ENCODE assay signal across 16 mouse cellular contexts in genomic region chr12:55444031-55444451, GRCm38 (mm10). TPM values are rescaled to one million over a fixed set of nuclear protein-coding genes. Genes with fewer than 3 reads are reported as not detected.
DNase-seq lines count a peak whose midpoint lies in the region; ATAC-seq and TF ChIP-seq lines count a peak whose summit lies in the region.
"Had no signal": no experiment of that assay in that cellular context is flagged by ENCODE, and none has a peak within 500 bp of the region (broad histone marks: within the 10 kb centered on the region; RNA-seq: fewer than 3 reads in every experiment).

No protein-coding gene starts in this region.

- H3K9ac ChIP-seq in embryonic facial prominence, embryonic 12.5 days: no peak overlapping the region
- no peak overlapping the region for H3K9ac ChIP-seq in lung, embryonic 14.5 days
- H3K9ac ChIP-seq: limb, embryonic 15.5 days; midbrain, embryonic 15.5 days had no signal

- no peak for TF ChIP-seq CTCF in lung, embryonic 14.5 days (IDR thresholded peaks at IDR 0.05; ENCODE audit: low read depth)
- no peak for TF ChIP-seq CTCF in cerebellum, adult 2 months (IDR thresholded peaks at IDR 0.05; ENCODE audit: borderline replicate concordance, insufficient read depth, low read depth, low read length)

- H3K4me2 ChIP-seq in embryonic facial prominence, embryonic 12.5 days (replicated peaks): no peak overlapping the region
- H3K4me2 ChIP-seq in lung, embryonic 14.5 days: no peak overlapping the region
- peak overlapping the region; percentile 40 for H3K4me2 ChIP-seq in myocyte (ENCODE audit: low read depth)
- H3K4me2 ChIP-seq: limb, embryonic 15.5 days; midbrain, embryonic 15.5 days had no signal

- 86% methylated on average over 4 of the region's 4 CpGs for WGBS in embryonic facial prominence, embryonic 12.5 days
- WGBS in embryonic facial prominence, embryonic 10.5 days: 88% methylated on average over 4 of the region's 4 CpGs
- WGBS in lung, embryonic 14.5 days: 65% methylated on average over 4 of the region's 4 CpGs
- 95% methylated on average over 4 of the region's 4 CpGs for WGBS in cerebellum, adult 2 months

- peaks cover 38% of the 10 kb centered on the region for H3K4me1 ChIP-seq in embryonic facial prominence, embryonic 12.5 days
- peaks cover 50% of the 10 kb centered on the region for H3K4me1 ChIP-seq in embryonic facial prominence, embryonic 10.5 days
- H3K4me1 ChIP-seq in lung, embryonic 14.5 days (ENCODE audit: insufficient read depth): peaks cover 21% of the 10 kb centered on the region
- H3K4me1 ChIP-seq in cerebellum, adult 2 months (ENCODE audit: control insufficient read depth, insufficient read depth, low read length): peaks cover 26% of the 10 kb centered on the region

- no peaks in the 10 kb centered on the region for H3K79me2 ChIP-seq in myocyte (ENCODE audit: control insufficient read depth, insufficient read depth)

- no peaks in the 10 kb centered on the region for H3K9me3 ChIP-seq in embryonic facial prominence, embryonic 12.5 days
- no peaks in the 10 kb centered on the region for H3K9me3 ChIP-seq in embryonic facial prominence, embryonic 10.5 days
- no peaks in the 10 kb centered on the region for H3K9me3 ChIP-seq in lung, embryonic 14.5 days (ENCODE audit: low read depth, low read length)
- H3K9me3 ChIP-seq: limb, embryonic 15.5 days; midbrain, embryonic 15.5 days had no signal

- no peak for DNase-seq in embryonic facial prominence, embryonic 10.5 days (ENCODE audit: low spot score)
- DNase-seq in lung, embryonic 14.5 days: no peak
- no peak for DNase-seq in lung, postnatal 14 days
- DNase-seq in thymus, postnatal 10 days (ENCODE audit: low spot score in 2 of 2): peak; percentile 60 to 61
- DNase-seq in cerebellum, adult 2 months: no peak
- no peak for DNase-seq in cerebellum, postnatal 10 days
- DNase-seq: adrenal gland, adult 8-10 months; cerebellum, postnatal 36 days; heart, adult 18-20 months; kidney, adult 2 months; kidney, postnatal 36 days had no signal

- no peak overlapping the region for H3ac ChIP-seq in myocyte (ENCODE audit: control insufficient read depth, insufficient read length)

- peak overlapping the region; percentile 41; the same call in 1 of the 2 replicates for H3K27ac ChIP-seq in embryonic facial prominence, embryonic 12.5 days
- H3K27ac ChIP-seq in embryonic facial prominence, embryonic 10.5 days (replicated peaks): no peak overlapping the region
- H3K27ac ChIP-seq in lung, embryonic 14.5 days (ENCODE audit: low read depth): peak overlapping the region; percentile 8; the same call in 1 of the 2 replicates
- H3K27ac ChIP-seq in cerebellum, adult 2 months (ENCODE audit: insufficient read depth, low read length): no peak overlapping the region
- H3K27ac ChIP-seq: midbrain, embryonic 15.5 days had no signal

- no peak for TF ChIP-seq POLR2A in myocyte (IDR thresholded peaks at IDR 0.05; ENCODE audit: insufficient read length, low read depth)
- no peak for TF ChIP-seq POLR2A in cerebellum, adult 2 months (IDR thresholded peaks at IDR 0.05; ENCODE audit: borderline replicate concordance, insufficient read depth, low read length)

- no peak overlapping the region for H3K4me3 ChIP-seq in embryonic facial prominence, embryonic 12.5 days
- no peak overlapping the region for H3K4me3 ChIP-seq in embryonic facial prominence, embryonic 10.5 days
- no peak overlapping the region for H3K4me3 ChIP-seq in lung, embryonic 14.5 days (ENCODE audit: low read depth, low read length)
- no peak overlapping the region for H3K4me3 ChIP-seq in myocyte
- H3K4me3 ChIP-seq in cerebellum, adult 2 months (replicated peaks; ENCODE audit: insufficient read depth, low read depth, low read length): no peak overlapping the region
- H3K4me3 ChIP-seq: limb, embryonic 15.5 days; midbrain, embryonic 15.5 days had no signal

- no peak for ATAC-seq in embryonic facial prominence, embryonic 12.5 days (ENCODE audit: insufficient number of reproducible peaks, insufficient read depth, low FRiP score, low TSS enrichment)
- no peak for ATAC-seq in lung, embryonic 14.5 days (ENCODE audit: insufficient read depth)
- ATAC-seq: forebrain, embryonic 16.5 days; midbrain, embryonic 15.5 days had no signal

- no peaks in the 10 kb centered on the region for H3K36me3 ChIP-seq in embryonic facial prominence, embryonic 12.5 days
- no peaks in the 10 kb centered on the region for H3K36me3 ChIP-seq in embryonic facial prominence, embryonic 10.5 days (replicated peaks)
- H3K36me3 ChIP-seq in lung, embryonic 14.5 days (ENCODE audit: insufficient read depth): no peaks in the 10 kb centered on the region
- no peaks in the 10 kb centered on the region for H3K36me3 ChIP-seq in myocyte (ENCODE audit: control insufficient read depth, insufficient read depth)
- H3K36me3 ChIP-seq: limb, embryonic 15.5 days; midbrain, embryonic 15.5 days had no signal

- no peaks in the 10 kb centered on the region for H3K27me3 ChIP-seq in embryonic facial prominence, embryonic 12.5 days
- H3K27me3 ChIP-seq in embryonic facial prominence, embryonic 10.5 days (replicated peaks; ENCODE audit: low read depth, poor library complexity, severe bottlenecking): no peaks in the 10 kb centered on the region
- H3K27me3 ChIP-seq in lung, embryonic 14.5 days (ENCODE audit: insufficient read depth, low read length): no peaks in the 10 kb centered on the region
- H3K27me3 ChIP-seq in myocyte (ENCODE audit: control insufficient read depth, insufficient read depth, insufficient read length): no peaks in the 10 kb centered on the region
- no peaks in the 10 kb centered on the region for H3K27me3 ChIP-seq in cerebellum, adult 2 months (ENCODE audit: control insufficient read depth, insufficient read depth, low read length)
- H3K27me3 ChIP-seq: limb, embryonic 15.5 days; midbrain, embryonic 15.5 days had no signal

TF ChIP-seq in myocyte, 11 proteins besides CTCF, POLR2A, EP300 and RAD21:
- no peak for TF ChIP-seq MAX (IDR thresholded peaks at IDR 0.05; ENCODE audit: low read depth)
- no peak for TF ChIP-seq TCF3 (IDR thresholded peaks at IDR 0.05; ENCODE audit: insufficient read length, low read depth)
- no peak for TF ChIP-seq USF1 (IDR thresholded peaks at IDR 0.05; ENCODE audit: low read depth)
- no peak for TF ChIP-seq SRF (IDR thresholded peaks at IDR 0.05; ENCODE audit: control insufficient read depth, insufficient read length, low read depth)
- TF ChIP-seq MYOG (IDR thresholded peaks at IDR 0.05; ENCODE audit: control insufficient read depth in 1 of 3, insufficient read depth in 1 of 3, insufficient read length in 2 of 3, low read depth in 2 of 3): peak in 1 of 3 experiments; percentile 58
- no peak for TF ChIP-seq CEBPB (IDR thresholded peaks at IDR 0.05; ENCODE audit: insufficient read depth, poor library complexity, severe bottlenecking)
- peak in 1 of 3 experiments; percentile 45 for TF ChIP-seq MYOD1 (IDR thresholded peaks at IDR 0.05; ENCODE audit: control insufficient read depth in 1 of 3, insufficient read length in 2 of 3, low read depth in 2 of 3)
- no peak for TF ChIP-seq TCF12 (IDR thresholded peaks at IDR 0.05; ENCODE audit: insufficient read depth, poor library complexity, severe bottlenecking)
- TF ChIP-seq REST (IDR thresholded peaks at IDR 0.05; ENCODE audit: insufficient read depth, insufficient read length): no peak
- no peak for TF ChIP-seq E2F4 (IDR thresholded peaks at IDR 0.05; ENCODE audit: insufficient read depth)
- TF ChIP-seq POLR2AphosphoS2 (IDR thresholded peaks at IDR 0.05; ENCODE audit: insufficient read length, low read depth): no peak
TF ChIP-seq in myocyte: peak in this region for 2.

RNA-seq across cellular contexts. Expression of gene Nfkbia, which starts 48.4 kb away (rescaled TPM):
- polyA plus RNA-seq in embryonic facial prominence, embryonic 12.5 days (2016; fragmentation: Nextera tagmentation; extraction: Ambion mirVana): 76.8 and 78.3 TPM in 2 replicates
- polyA plus RNA-seq in embryonic facial prominence, embryonic 10.5 days (2016; fragmentation: Nextera tagmentation; extraction: Ambion mirVana): 44.6 and 55.2 TPM in 2 replicates
- 81.0 and 93.6 TPM in 2 replicates for polyA plus RNA-seq in lung, embryonic 14.5 days (2014; fragmentation: Nextera tagmentation; extraction: Ambion mirVana)
- polyA plus RNA-seq in myocyte (2012; fragmentation: generic; extraction: Trizol): 18.0 TPM
- polyA plus RNA-seq in cerebellum, adult 2 months (2012; rRNA removed): 39.1 and 45.7 TPM in 2 replicates

Comparison
In these comparisons a context has a peak if more than half of its experiments do, and no peak if none do; other contexts are left out.
1. H3K27ac ChIP-seq: peak in embryonic facial prominence, embryonic 12.5 days (single experiment) and lung, embryonic 14.5 days (single experiment); none in embryonic facial prominence, embryonic 10.5 days (single experiment) and cerebellum, adult 2 months (single experiment).
2. DNase-seq: peak in thymus, postnatal 10 days (2 of 2); none in embryonic facial prominence, embryonic 10.5 days (single experiment), lung, embryonic 14.5 days (single experiment), lung, postnatal 14 days (single experiment), cerebellum, adult 2 months (0 of 2) and cerebellum, postnatal 10 days (0 of 2).